Mouse (Mus musculus) monocyte, adult 5-6 weeks (primary cell): ENCODE data around the gene Olfr594. TPM values are rescaled to one million over a fixed set of nuclear protein-coding genes. Genes with fewer than 3 reads are reported as not detected.
"Not testable (repeated sequence)": the region's sequence is repeated elsewhere in the genome, so short reads cannot be mapped to it uniquely, and the experiment has no call there.

Experiments used
- ATAC-seq: fragments of 153-309, 156-312 bp; replicated peaks from 2 replicates; pipeline ENCODE4 v1.8.0; 2017; ENCODE audit warnings: mild to moderate bottlenecking; ENCODE audit not compliant: low TSS enrichment, insufficient number of reproducible peaks, severe bottlenecking, poor library complexity, low FRiP score
- total RNA-seq: library from RNA; stranded (forward); fragments of 200-1000, 200-491, 200-594 nt; gene quantifications from 3 replicates; pipeline ENCODE4 v1.2.3, GENCODE M21; 2017

Olfr594 gene
- total RNA-seq: not detected in 3 replicates

DNA sequence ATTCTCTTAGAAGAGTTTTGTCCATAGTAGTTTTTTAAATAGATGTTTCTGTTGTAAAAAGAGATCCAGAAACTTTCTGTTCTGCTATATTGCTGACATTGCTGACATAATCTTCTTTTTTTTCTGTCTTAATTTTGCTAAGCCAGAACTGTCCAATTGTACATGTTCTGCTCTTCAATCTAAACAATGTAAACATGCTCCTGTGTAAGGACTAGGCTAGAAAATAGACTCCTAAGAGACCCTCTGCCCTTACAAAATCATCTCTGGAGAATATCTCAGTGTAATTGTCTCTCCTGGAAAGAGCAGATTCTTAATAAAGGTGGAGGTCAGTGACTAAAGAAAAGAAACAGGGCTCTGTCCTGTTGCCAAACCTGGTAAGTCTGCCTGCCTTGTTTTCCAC, at the start of gene Olfr594:
TSS of gene Olfr594 (plus strand) at position 301 of the 400 bp plus-strand sequence.
- no peak for ATAC-seq

- ATAC-seq: no peak
These were observed 47.1 kb upstream of the Olfr594 start for GRCm38 (mm10) chr7:103169697-103170096.

GRCm38 (mm10) chr7:103178240-103178639, 38.6 kb upstream of the Olfr594 start, which contains the start of gene Olfr591:
Gene Olfr591, minus strand, starts transcription at chr7:103178340.
- ATAC-seq: no peak

DNA sequence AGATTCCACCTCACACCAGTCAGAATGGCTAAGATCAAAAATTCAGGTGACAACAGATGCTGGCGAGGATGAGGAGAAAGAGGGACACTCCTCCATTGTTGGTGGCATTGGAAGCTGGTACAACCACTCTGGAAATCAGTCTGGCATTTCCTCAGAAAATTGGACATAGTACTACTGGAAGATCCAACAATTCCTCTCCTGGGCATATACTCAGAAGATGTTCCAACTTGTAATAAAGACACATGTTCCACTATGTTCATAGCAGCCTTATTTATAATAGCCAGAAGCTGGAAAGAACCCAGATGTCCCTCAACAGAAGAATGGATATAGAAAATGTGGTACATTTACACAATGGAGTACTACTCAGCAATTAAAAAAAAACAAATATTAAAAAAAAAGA, 32.3 kb upstream of the Olfr594 start, which contains the start of gene Olfr592:
TSS of gene Olfr592 (plus strand) at position 301 of the 400 bp plus-strand sequence.
- ATAC-seq: not testable (repeated sequence)

- no peak for ATAC-seq
These were observed 5.2 kb upstream of the Olfr594 start, which contains the start of gene Olfr593 for GRCm38 (mm10) chr7:103211562-103211961. Gene Olfr593, plus strand, starts transcription at chr7:103211862.

DNA sequence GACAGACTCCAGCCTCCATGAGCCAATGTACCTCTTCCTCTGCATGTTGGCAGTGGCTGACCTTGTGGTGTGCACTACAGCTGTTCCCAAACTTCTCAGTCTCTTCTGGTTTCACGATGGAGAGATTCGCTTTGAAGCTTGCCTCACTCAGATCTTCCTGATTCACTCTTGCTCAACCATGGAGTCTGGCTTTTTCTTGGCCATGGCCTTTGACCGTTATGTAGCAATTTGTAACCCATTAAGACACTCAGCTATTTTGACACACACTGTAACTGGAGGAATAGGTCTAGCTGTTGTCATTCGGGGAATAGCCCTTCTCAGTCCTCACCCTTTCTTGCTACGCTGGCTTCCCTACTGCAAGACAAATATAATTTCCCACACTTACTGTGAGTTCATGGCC, 4.7 kb upstream of the Olfr594 start:
- not testable (repeated sequence) for ATAC-seq

DNA sequence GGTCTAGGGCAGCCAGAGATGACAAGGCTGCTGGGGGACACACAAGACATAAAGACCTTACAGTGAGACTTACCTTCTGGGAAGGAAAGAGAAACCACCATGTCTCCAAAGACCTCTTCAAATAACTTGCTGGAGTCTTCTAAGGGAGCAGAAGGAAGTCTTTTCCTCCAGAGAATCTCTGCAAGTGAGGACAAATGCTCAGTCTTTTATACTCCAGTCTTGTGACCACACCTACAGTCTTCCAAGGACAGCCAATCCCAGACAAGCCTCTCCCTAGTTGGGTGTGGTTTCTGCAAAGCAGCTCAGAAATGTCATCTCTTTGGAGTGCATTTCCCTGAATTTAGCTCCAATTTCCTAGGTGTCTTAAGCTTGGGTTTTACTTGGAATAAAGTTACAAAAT, 35.6 kb downstream of the Olfr594 start, which contains the start of gene Usp17ld:
TSS of gene Usp17ld (minus strand) at position 101 of the 400 bp plus-strand sequence.
- not testable (repeated sequence) for ATAC-seq

Other genes with a start within 250 kb of the Olfr594 start
- gene Olfr577, start 241.1 kb upstream of the Olfr594 start, total RNA-seq: not detected in 3 replicates
- not detected in 3 replicates for gene Olfr578, start 227.7 kb upstream of the Olfr594 start, total RNA-seq
- not detected in 3 replicates for gene Olfr582, start 179.0 kb upstream of the Olfr594 start, total RNA-seq
- gene Olfr583, start 165.7 kb upstream of the Olfr594 start, total RNA-seq: not detected in 3 replicates
- gene Olfr584, start 135.1 kb upstream of the Olfr594 start, total RNA-seq: not detected in 3 replicates
- gene Olfr585, start 119.3 kb upstream of the Olfr594 start, total RNA-seq: 1.3 TPM in 1 of 3 replicates, not detected in the others
- not detected in 3 replicates for gene Olfr586, start 91.4 kb upstream of the Olfr594 start, total RNA-seq
- not detected in 3 replicates for gene Olfr588-ps1, start 76.1 kb upstream of the Olfr594 start, total RNA-seq
- gene Olfr589, start 60.6 kb upstream of the Olfr594 start, total RNA-seq: not detected in 3 replicates
- not detected in 3 replicates for gene Olfr591, start 38.7 kb upstream of the Olfr594 start, total RNA-seq
- gene Olfr592, start 32.2 kb upstream of the Olfr594 start, total RNA-seq: 0.10 TPM in 1 of 3 replicates, not detected in the others
- gene Olfr593, start 5.1 kb upstream of the Olfr594 start, total RNA-seq: not detected in 3 replicates
- not detected in 3 replicates for gene Usp17ld, start 35.5 kb downstream of the Olfr594 start, total RNA-seq
- not detected in 3 replicates for gene Olfr596, start 88.7 kb downstream of the Olfr594 start, total RNA-seq
- gene Olfr597, start 99.3 kb downstream of the Olfr594 start, total RNA-seq: not detected in 3 replicates
- not detected in 3 replicates for gene Olfr598, start 106.6 kb downstream of the Olfr594 start, total RNA-seq
- not detected in 3 replicates for gene Olfr599, start 118.9 kb downstream of the Olfr594 start, total RNA-seq
- not detected in 3 replicates for gene Olfr600, start 132.7 kb downstream of the Olfr594 start, total RNA-seq
- gene Olfr601, start 145.7 kb downstream of the Olfr594 start, total RNA-seq: not detected in 3 replicates
- not detected in 3 replicates for gene Olfr603, start 169.2 kb downstream of the Olfr594 start, total RNA-seq
- not detected in 3 replicates for gene Usp17lc, start 198.1 kb downstream of the Olfr594 start, total RNA-seq
- not detected in 3 replicates for gene Olfr605, start 228.4 kb downstream of the Olfr594 start, total RNA-seq
- not detected in 3 replicates for gene Olfr606, start 232.1 kb downstream of the Olfr594 start, total RNA-seq
- not detected in 3 replicates for gene Olfr607, start 247.2 kb downstream of the Olfr594 start, total RNA-seq